Mouse (Mus musculus): ENCODE results near the gene Wdr1. TPM values are rescaled to one million over a fixed set of nuclear protein-coding genes. Genes with fewer than 3 reads are reported as not detected.
"Not testable (repeated sequence)": the region's sequence is repeated elsewhere in the genome, so short reads cannot be mapped to it uniquely, and the experiment has no call there.

The Wdr1 gene
- polyA plus RNA-seq, 1 experiment from 2014 or later = 227 TPM

DNA sequence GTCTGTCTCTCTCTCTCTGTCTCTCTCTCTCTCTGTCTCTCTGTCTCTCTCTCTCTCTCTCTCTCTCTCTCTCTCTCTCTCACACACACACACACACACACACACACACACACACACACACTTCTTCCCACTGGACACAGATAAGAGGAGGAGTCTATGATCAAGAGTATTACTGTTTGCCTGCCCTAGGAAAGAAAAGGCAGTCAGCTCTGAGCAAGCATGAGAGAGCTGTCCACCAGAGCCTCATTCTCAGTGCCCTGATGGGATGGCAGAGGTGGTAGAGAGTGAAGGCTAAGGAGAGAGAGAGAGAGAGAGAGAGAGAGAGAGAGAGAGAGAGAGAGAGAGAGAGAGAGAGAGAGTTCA is 83.5 kb downstream of the Wdr1 start:
- H3K36me3 ChIP-seq (replicated peaks; ENCODE audit: control insufficient read depth, insufficient read depth, low read depth, low read length); ATAC-seq (replicated peaks; ENCODE audit: insufficient number of reproducible peaks, low FRiP score, low TSS enrichment, low read depth); DNase-seq (ENCODE audit: low spot score); H3K9ac ChIP-seq (replicated peaks; ENCODE audit: low read length); H3K4me1 ChIP-seq (ENCODE audit: control insufficient read depth, insufficient read depth, low read length); H3K27me3 ChIP-seq (ENCODE audit: control insufficient read depth, insufficient read depth, low read length); H3K4me3 ChIP-seq (ENCODE audit: low read depth, low read length); H3K9me3 ChIP-seq (replicated peaks; ENCODE audit: control insufficient read depth, low read length); H3K27ac ChIP-seq (replicated peaks; ENCODE audit: low read depth, low read length); H3K4me2 ChIP-seq (ENCODE audit: low read depth, low read length): not testable (repeated sequence)

DNA sequence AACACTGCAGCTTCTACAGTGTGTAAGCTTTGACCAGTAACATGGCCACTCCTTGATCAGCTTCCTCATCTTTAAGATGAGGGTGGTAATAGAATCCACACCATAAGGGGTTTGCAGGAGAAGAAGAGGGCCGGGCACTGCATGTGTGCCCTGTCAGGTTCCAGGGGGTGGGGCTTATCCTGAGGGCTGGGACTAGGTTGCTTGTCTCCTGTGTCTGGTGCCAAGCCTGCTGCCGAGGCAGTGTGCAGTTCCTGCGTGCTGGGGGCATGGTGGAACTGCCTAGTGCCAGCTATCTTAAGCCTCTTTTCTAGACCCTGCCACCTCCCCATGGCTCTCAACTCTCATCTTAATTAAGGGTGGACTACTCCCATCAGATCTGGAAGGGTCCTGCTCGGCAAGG is 84.0 kb downstream of the Wdr1 start:
- ATAC-seq (replicated peaks; ENCODE audit: insufficient number of reproducible peaks, low FRiP score, low TSS enrichment, low read depth) (peak; percentile 36; the same call in 1 of the 2 replicates), DNase-seq (ENCODE audit: low spot score) (no peak)
- 46% methylated on average over 4 of the region's 4 CpGs for WGBS

DNA sequence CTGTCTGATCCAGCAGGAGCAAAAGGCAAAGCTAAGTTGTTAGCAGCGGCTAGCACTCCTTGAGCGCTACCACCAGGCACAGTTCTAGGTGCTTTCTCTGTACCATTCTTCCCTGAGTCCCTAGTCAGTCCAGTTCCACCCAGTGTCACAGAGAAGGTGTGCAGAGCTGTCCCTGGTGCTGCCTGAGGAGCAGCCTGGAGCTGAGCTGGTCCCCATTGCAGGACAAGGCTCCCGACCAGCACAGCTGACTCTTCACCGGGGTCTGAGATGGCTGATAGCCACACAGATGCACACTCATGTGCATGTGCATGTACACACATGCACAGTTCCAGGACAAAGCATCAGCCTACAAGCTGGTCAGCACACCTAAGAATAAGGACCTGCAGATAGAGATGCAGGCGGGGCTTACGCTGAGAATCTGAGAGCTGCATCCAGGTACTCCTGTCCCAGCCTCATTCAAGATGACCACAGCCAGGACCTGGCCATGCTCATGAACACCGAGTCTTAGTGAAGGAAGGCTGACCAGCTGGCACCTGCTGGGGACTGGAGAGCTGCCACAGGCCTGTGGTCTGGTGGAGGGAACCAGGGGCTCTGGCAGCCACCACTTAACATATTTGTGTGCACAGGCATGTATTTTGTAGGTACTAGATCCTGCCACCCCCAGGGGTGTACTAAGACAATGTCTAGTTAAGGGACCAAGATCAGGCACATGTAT is 85.1 kb downstream of the Wdr1 start:
- H3K4me3 ChIP-seq (ENCODE audit: low read depth, low read length) = no peak overlapping the region
- H3K4me1 ChIP-seq (ENCODE audit: control insufficient read depth, insufficient read depth, low read length) = peaks cover 4% of the 10 kb centered on the region; the same call in 1 of the 2 replicates
- H3K27ac ChIP-seq (replicated peaks; ENCODE audit: low read depth, low read length) = no peak overlapping the region
- peak; percentile 44 for DNase-seq (ENCODE audit: low spot score)
- no peak overlapping the region for H3K4me2 ChIP-seq (ENCODE audit: low read depth, low read length)
- H3K9ac ChIP-seq (replicated peaks; ENCODE audit: low read length) = no peak overlapping the region
- H3K27me3 ChIP-seq (ENCODE audit: control insufficient read depth, insufficient read depth, low read length) = no peaks in the 10 kb centered on the region
- no peaks in the 10 kb centered on the region for H3K9me3 ChIP-seq (replicated peaks; ENCODE audit: control insufficient read depth, low read length)
- 81% methylated on average over 7 of the region's 7 CpGs for WGBS
- ATAC-seq (replicated peaks; ENCODE audit: insufficient number of reproducible peaks, low FRiP score, low TSS enrichment, low read depth) = no peak
- H3K36me3 ChIP-seq (replicated peaks; ENCODE audit: control insufficient read depth, insufficient read depth, low read depth, low read length) = no peaks in the 10 kb centered on the region

More for the DNA sequence above, 84.0 kb downstream of the Wdr1 start:
- Histone ChIP-seq H3K9ac (replicated peaks; ENCODE audit: low read length) (no peak overlapping the region), H3K27me3 (ENCODE audit: control insufficient read depth, insufficient read depth, low read length) (no peaks in the 10 kb centered on the region), H3K4me3 (ENCODE audit: low read depth, low read length) (no peak overlapping the region), H3K27ac (replicated peaks; ENCODE audit: low read depth, low read length) (no peak overlapping the region), H3K9me3 (replicated peaks; ENCODE audit: control insufficient read depth, low read length) (no peaks in the 10 kb centered on the region), H3K36me3 (replicated peaks; ENCODE audit: control insufficient read depth, insufficient read depth, low read depth, low read length) (no peaks in the 10 kb centered on the region), H3K4me2 (ENCODE audit: low read depth, low read length) (no peak overlapping the region), H3K4me1 (ENCODE audit: control insufficient read depth, insufficient read depth, low read length) (peaks cover 4% of the 10 kb centered on the region; the same call in 1 of the 2 replicates)

DNA sequence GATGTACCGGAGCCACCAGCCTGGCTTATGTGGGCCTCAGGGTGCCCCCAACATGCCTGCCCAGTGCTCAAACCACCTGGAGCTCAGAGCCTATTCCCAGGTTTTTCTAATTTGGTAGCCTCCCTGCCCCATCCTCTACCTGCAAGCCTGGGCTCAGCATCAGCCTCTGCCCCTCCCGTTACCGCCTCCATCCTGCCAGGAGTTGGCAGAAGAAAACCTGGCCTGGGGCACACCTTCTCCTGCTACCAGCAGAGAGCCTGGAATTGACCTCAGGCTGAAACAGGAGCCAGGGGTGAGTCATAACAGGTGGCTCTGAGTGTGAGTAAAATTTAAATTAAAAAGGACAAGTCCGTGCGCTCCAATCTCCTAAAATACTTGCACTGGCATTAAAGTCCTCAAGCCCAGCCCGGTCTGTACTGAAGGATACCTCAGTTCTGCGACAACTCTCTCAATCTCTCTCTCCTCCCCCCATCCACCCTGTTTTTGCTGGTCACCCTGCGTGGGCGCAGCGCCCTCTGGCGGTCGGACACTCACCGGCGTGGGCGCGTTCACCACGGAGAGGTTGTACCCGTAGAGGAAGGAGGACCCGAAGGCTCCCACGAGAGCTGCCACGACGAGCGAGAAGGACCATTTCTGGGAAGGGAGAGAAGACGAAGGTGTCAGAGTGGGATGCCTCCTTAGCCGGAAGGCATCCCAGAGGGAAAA is 86.0 kb downstream of the Wdr1 start:
- no peaks in the 10 kb centered on the region for H3K36me3 ChIP-seq (replicated peaks; ENCODE audit: control insufficient read depth, insufficient read depth, low read depth, low read length)
- no peak for DNase-seq (ENCODE audit: low spot score)
- 92% methylated on average over 25 of the region's 25 CpGs for WGBS

More for the DNA sequence above, 86.0 kb downstream of the Wdr1 start:
- H3K4me1 ChIP-seq (ENCODE audit: control insufficient read depth, insufficient read depth, low read length) = peaks cover 4% of the 10 kb centered on the region; the same call in 1 of the 2 replicates
- H3K9me3 ChIP-seq (replicated peaks; ENCODE audit: control insufficient read depth, low read length) = no peaks in the 10 kb centered on the region
- no peaks in the 10 kb centered on the region for H3K27me3 ChIP-seq (ENCODE audit: control insufficient read depth, insufficient read depth, low read length)
- ATAC-seq (replicated peaks; ENCODE audit: insufficient number of reproducible peaks, low FRiP score, low TSS enrichment, low read depth) = no peak
- H3K9ac ChIP-seq (replicated peaks; ENCODE audit: low read length) = no peak overlapping the region
- H3K4me3 ChIP-seq (ENCODE audit: low read depth, low read length) = no peak overlapping the region
- H3K27ac ChIP-seq (replicated peaks; ENCODE audit: low read depth, low read length) = no peak overlapping the region
- no peak overlapping the region for H3K4me2 ChIP-seq (ENCODE audit: low read depth, low read length)

Other genes starting within 250 kb of the Wdr1 start
- gene Drd5, start 243.9 kb downstream of the Wdr1 start, polyA plus RNA-seq (2014; fragmentation: Nextera tagmentation; extraction: Ambion mirVana) = 0.07 and 0.27 TPM in 2 replicates
- 0.33 and 0.46 TPM in 2 replicates for gene Slc2a9, start 60.1 kb downstream of the Wdr1 start, polyA plus RNA-seq (2014; fragmentation: Nextera tagmentation; extraction: Ambion mirVana)
- gene Zfp518b, start 121.6 kb upstream of the Wdr1 start, polyA plus RNA-seq (2014; fragmentation: Nextera tagmentation; extraction: Ambion mirVana) = 40.6 and 43.0 TPM in 2 replicates

Measured in embryonic facial prominence, embryonic 11.5 days (tissue).